Mouse (Mus musculus): ENCODE measurements around the gene Cox8a. TPM values are rescaled to one million over a fixed set of nuclear protein-coding genes. Genes with fewer than 3 reads are reported as not detected.

The Cox8a gene
- polyA plus RNA-seq, 2 experiments: 478 to 909 TPM

GRCm38 (mm10) chr19:7224253-7224652 is 6.8 kb upstream of the Cox8a start:
- H3K4me3 ChIP-seq (replicated peaks; ENCODE audit: low read length): no peak overlapping the region
- no peaks in the 10 kb centered on the region for H3K27me3 ChIP-seq (ENCODE audit: control insufficient read depth, insufficient read depth, low read length)
- no peaks in the 10 kb centered on the region for H3K4me1 ChIP-seq (ENCODE audit: control insufficient read depth, insufficient read depth, low read length)
- no peak overlapping the region for H3K27ac ChIP-seq (replicated peaks; ENCODE audit: low read depth, low read length)
- no peak overlapping the region for H3K4me2 ChIP-seq (replicated peaks; ENCODE audit: low read depth, low read length, severe bottlenecking)
- ATAC-seq (ENCODE audit: low FRiP score, low read depth) (no peak), DNase-seq (ENCODE audit: low spot score) (no peak)
- WGBS: 88% methylated on average over 3 of the region's 3 CpGs
- H3K9ac ChIP-seq (ENCODE audit: low read depth, low read length, severe bottlenecking): no peak overlapping the region
- TF ChIP-seq POLR2A (IDR thresholded peaks at IDR 0.05; ENCODE audit: borderline replicate concordance, extremely low read depth, insufficient read depth, insufficient read length): no peak
- H3K36me3 ChIP-seq (ENCODE audit: control insufficient read depth, insufficient read depth, low read length): peaks cover 37% of the 10 kb centered on the region
- H3K9me3 ChIP-seq (ENCODE audit: control insufficient read depth, low read length): no peaks in the 10 kb centered on the region

GRCm38 (mm10) chr19:7223488-7223887 is 6.1 kb upstream of the Cox8a start:
- DNase-seq (ENCODE audit: low spot score) (no peak), ATAC-seq (ENCODE audit: low FRiP score, low read depth) (no peak)
- Histone ChIP-seq H3K9ac (ENCODE audit: low read depth, low read length, severe bottlenecking) (no peak overlapping the region), H3K4me2 (replicated peaks; ENCODE audit: low read depth, low read length, severe bottlenecking) (no peak overlapping the region), H3K4me1 (ENCODE audit: control insufficient read depth, insufficient read depth, low read length) (no peaks in the 10 kb centered on the region), H3K4me3 (replicated peaks; ENCODE audit: low read length) (no peak overlapping the region), H3K27me3 (ENCODE audit: control insufficient read depth, insufficient read depth, low read length) (no peaks in the 10 kb centered on the region), H3K36me3 (ENCODE audit: control insufficient read depth, insufficient read depth, low read length) (peaks cover 30% of the 10 kb centered on the region), H3K27ac (replicated peaks; ENCODE audit: low read depth, low read length) (no peak overlapping the region), H3K9me3 (ENCODE audit: control insufficient read depth, low read length) (no peaks in the 10 kb centered on the region)
- TF ChIP-seq POLR2A (IDR thresholded peaks at IDR 0.05; ENCODE audit: borderline replicate concordance, extremely low read depth, insufficient read depth, insufficient read length): no peak

DNA sequence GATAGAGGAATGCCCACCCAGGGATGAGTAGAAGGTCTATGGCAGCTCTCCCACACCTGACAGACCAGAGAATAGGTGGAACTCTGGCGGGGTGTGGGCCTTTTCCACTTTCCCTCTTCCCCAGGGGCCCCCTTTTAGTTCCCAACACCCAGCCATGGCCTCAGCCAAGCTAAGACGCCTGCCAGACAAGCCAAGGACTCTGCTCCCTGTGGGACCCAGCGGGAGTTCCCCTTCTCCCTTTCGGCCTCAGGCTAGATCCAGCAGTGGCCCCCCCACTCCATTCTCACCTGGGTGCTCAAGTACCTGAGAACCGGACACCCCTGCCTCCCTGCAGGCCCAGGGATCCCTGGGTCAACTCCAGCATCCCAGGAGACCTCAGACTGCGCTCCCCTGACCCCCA is 4.8 kb upstream of the Cox8a start:
- Histone ChIP-seq H3K9me3 (ENCODE audit: control insufficient read depth, low read length) (no peaks in the 10 kb centered on the region), H3K27me3 (ENCODE audit: control insufficient read depth, insufficient read depth, low read length) (no peaks in the 10 kb centered on the region), H3K9ac (ENCODE audit: low read depth, low read length, severe bottlenecking) (no peak overlapping the region), H3K4me2 (replicated peaks; ENCODE audit: low read depth, low read length, severe bottlenecking) (no peak overlapping the region), H3K27ac (replicated peaks; ENCODE audit: low read depth, low read length) (no peak overlapping the region), H3K4me3 (replicated peaks; ENCODE audit: low read length) (no peak overlapping the region), H3K36me3 (ENCODE audit: control insufficient read depth, insufficient read depth, low read length) (peaks cover 17% of the 10 kb centered on the region), H3K4me1 (ENCODE audit: control insufficient read depth, insufficient read depth, low read length) (peaks cover 3% of the 10 kb centered on the region; the same call in 1 of the 2 replicates)
- TF ChIP-seq POLR2A (IDR thresholded peaks at IDR 0.05; ENCODE audit: borderline replicate concordance, extremely low read depth, insufficient read depth, insufficient read length): no peak
- ATAC-seq (ENCODE audit: low FRiP score, low read depth) (no peak), DNase-seq (ENCODE audit: low spot score) (no peak)
- 87% methylated on average over 6 of the region's 6 CpGs for WGBS

GRCm38 (mm10) chr19:7218753-7219152 is 1.3 kb upstream of the Cox8a start:
- DNase-seq (ENCODE audit: low spot score): no peak
- Histone ChIP-seq H3K27me3 (ENCODE audit: control insufficient read depth, insufficient read depth, low read length) (no peaks in the 10 kb centered on the region), H3K4me1 (ENCODE audit: control insufficient read depth, insufficient read depth, low read length) (peaks cover 11% of the 10 kb centered on the region), H3K27ac (replicated peaks; ENCODE audit: low read depth, low read length) (no peak overlapping the region), H3K4me3 (replicated peaks; ENCODE audit: low read length) (no peak overlapping the region), H3K4me2 (replicated peaks; ENCODE audit: low read depth, low read length, severe bottlenecking) (no peak overlapping the region), H3K36me3 (ENCODE audit: control insufficient read depth, insufficient read depth, low read length) (peaks cover 20% of the 10 kb centered on the region), H3K9me3 (ENCODE audit: control insufficient read depth, low read length) (no peaks in the 10 kb centered on the region), H3K9ac (ENCODE audit: low read depth, low read length, severe bottlenecking) (no peak overlapping the region)
- no peak for TF ChIP-seq POLR2A (IDR thresholded peaks at IDR 0.05; ENCODE audit: borderline replicate concordance, extremely low read depth, insufficient read depth, insufficient read length)
- 95% methylated on average over 5 of the region's 5 CpGs for WGBS
- no peak for ATAC-seq (ENCODE audit: low FRiP score, low read depth)

DNA sequence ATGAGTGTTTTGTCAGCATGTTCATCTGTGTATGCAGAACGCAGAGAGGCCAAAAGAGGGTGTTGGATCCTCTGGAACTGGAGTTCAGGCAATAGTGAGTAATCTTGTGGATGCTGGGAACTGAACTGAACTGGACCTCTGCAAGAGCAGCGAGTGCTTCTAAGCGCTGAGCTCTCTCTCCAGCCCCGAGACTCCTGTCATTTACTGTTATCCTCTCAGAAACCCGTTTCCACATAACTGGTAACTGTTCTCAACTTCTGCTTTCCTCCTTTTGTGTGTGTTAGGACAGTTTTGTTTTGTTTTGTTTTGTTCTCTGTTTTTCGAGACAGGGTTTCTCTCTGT is 481 bp upstream of the Cox8a start:
- no peak overlapping the region for H3K9ac ChIP-seq (ENCODE audit: low read depth, low read length, severe bottlenecking)
- WGBS: 12% methylated on average over 6 of the region's 6 CpGs
- ATAC-seq (ENCODE audit: low FRiP score, low read depth): no peak; the same call in 1 of the 2 replicates

DNA sequence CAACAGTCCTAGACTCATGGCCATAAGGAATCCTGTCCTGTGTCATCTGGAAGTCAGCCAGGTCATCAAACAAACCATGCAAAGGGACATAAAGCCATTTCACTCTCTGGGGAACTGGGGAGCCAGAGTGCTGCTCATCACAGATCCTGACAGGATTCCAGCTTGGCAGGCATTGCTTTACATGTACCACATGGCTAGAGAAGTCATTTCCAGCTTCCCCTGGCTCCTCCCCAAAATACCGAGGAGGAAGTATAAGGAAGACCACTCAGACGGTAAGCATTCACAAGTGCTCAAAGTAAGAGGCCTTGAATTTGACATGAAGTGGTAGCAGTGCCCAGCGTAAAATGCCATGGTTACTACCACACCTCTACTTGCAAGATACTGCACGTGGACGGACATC is 2.9 kb downstream of the Cox8a start:
- WGBS: 90% methylated on average over 5 of the region's 5 CpGs
- no peak for DNase-seq (ENCODE audit: low spot score)
- Histone ChIP-seq H3K27ac (replicated peaks; ENCODE audit: low read depth, low read length) (no peak overlapping the region), H3K4me3 (replicated peaks; ENCODE audit: low read length) (no peak overlapping the region), H3K9me3 (ENCODE audit: control insufficient read depth, low read length) (no peaks in the 10 kb centered on the region), H3K4me2 (replicated peaks; ENCODE audit: low read depth, low read length, severe bottlenecking) (no peak overlapping the region), H3K4me1 (ENCODE audit: control insufficient read depth, insufficient read depth, low read length) (peaks cover 11% of the 10 kb centered on the region), H3K9ac (ENCODE audit: low read depth, low read length, severe bottlenecking) (no peak overlapping the region), H3K27me3 (ENCODE audit: control insufficient read depth, insufficient read depth, low read length) (no peaks in the 10 kb centered on the region), H3K36me3 (ENCODE audit: control insufficient read depth, insufficient read depth, low read length) (peaks cover 40% of the 10 kb centered on the region)
- no peak for TF ChIP-seq POLR2A (IDR thresholded peaks at IDR 0.05; ENCODE audit: borderline replicate concordance, extremely low read depth, insufficient read depth, insufficient read length)
- no peak for ATAC-seq (ENCODE audit: low FRiP score, low read depth)

More for the DNA sequence above, 481 bp upstream of the Cox8a start:
- no peak for TF ChIP-seq POLR2A (IDR thresholded peaks at IDR 0.05; ENCODE audit: borderline replicate concordance, extremely low read depth, insufficient read depth, insufficient read length)
- Histone ChIP-seq H3K9me3 (ENCODE audit: control insufficient read depth, low read length) (no peaks in the 10 kb centered on the region), H3K4me2 (replicated peaks; ENCODE audit: low read depth, low read length, severe bottlenecking) (peak overlapping the region; percentile 51), H3K27ac (replicated peaks; ENCODE audit: low read depth, low read length) (no peak overlapping the region), H3K4me3 (replicated peaks; ENCODE audit: low read length) (peak overlapping the region; percentile 83), H3K4me1 (ENCODE audit: control insufficient read depth, insufficient read depth, low read length) (peaks cover 11% of the 10 kb centered on the region), H3K36me3 (ENCODE audit: control insufficient read depth, insufficient read depth, low read length) (peaks cover 28% of the 10 kb centered on the region), H3K27me3 (ENCODE audit: control insufficient read depth, insufficient read depth, low read length) (no peaks in the 10 kb centered on the region)
- no peak for DNase-seq (ENCODE audit: low spot score)
